Mouse (Mus musculus) bone marrow, adult 2 months (tissue): ENCODE data around the gene Sipa1l2. TPM values are rescaled to one million over a fixed set of nuclear protein-coding genes. Genes with fewer than 3 reads are reported as not detected.

Experiments used
- H3K27ac ChIP-seq: fragments of 200-500 bp; 2 replicates; pipeline ENCODE4 v1.5.1; 2012; ENCODE audit warnings: low read depth, mild to moderate bottlenecking, control low read depth, inconsistent platforms, low read length; ENCODE audit not compliant: control insufficient read depth, poor library complexity, insufficient read depth
- H3K4me1 ChIP-seq: fragments of 200-500 bp; 2 replicates; pipeline ENCODE4 v1.6.1; 2011; ENCODE audit warnings: low read length; ENCODE audit not compliant: control insufficient read depth, insufficient read depth
- H3K4me3 ChIP-seq: fragments of 200-500 bp; replicated peaks from 2 replicates; pipeline ENCODE3; 2011; ENCODE audit warnings: mild to moderate bottlenecking, low read depth, low read length, control low read depth; ENCODE audit not compliant: control insufficient read depth
- CTCF ChIP-seq: fragments of 200-500 bp; IDR thresholded peaks from 2 replicates; pipeline ENCODE4 v1.5.1; 2011; ENCODE audit warnings: low read length, control low read depth; ENCODE audit not compliant: control insufficient read depth, insufficient read depth
- POLR2A ChIP-seq: fragments of 200-500 bp; IDR thresholded peaks from 2 replicates; pipeline ENCODE4 v1.6.1; 2011; ENCODE audit warnings: low read depth, mild to moderate bottlenecking, control low read depth, low read length, borderline replicate concordance; ENCODE audit not compliant: control insufficient read depth
- whole genome bisulfite sequencing: fragments of 180-500 bp; shearing (Covaris S2); methylation state at CpG from one replicate; pipeline ENCODE4 v1.1.7; 2018; 5-methylcytosine and 5-hydroxymethylcytosine counted together
- polyA plus RNA-seq: library from polyadenylated mRNA; stranded (reverse); fragments of >200 nt; gene quantifications from 2 replicates; pipeline ENCODE4 v1.2.4, GENCODE M21; 2011; ENCODE audit warnings: low replicate concordance; ENCODE audit not compliant: missing spikeins, insufficient read depth, insufficient read length

Gene Sipa1l2
- 2.4 and 6.7 TPM in 2 replicates for polyA plus RNA-seq

GRCm38 (mm10) chr8:125569533-125570365 lies at the start of gene Sipa1l2:
Gene Sipa1l2, minus strand, starts transcription at chr8:125569808.
- peak within 1 kb of the TSS; percentile 83 for H3K27ac ChIP-seq
- WGBS = under 1% methylated on average over 129 of the region's 129 CpGs

GRCm38 (mm10) chr8:125618543-125619335 lies 49.1 kb upstream of the Sipa1l2 start:
- H3K27ac ChIP-seq = no peak overlapping the region
- 70% methylated on average over 16 of the region's 16 CpGs for WGBS
- H3K4me3 ChIP-seq = no peak overlapping the region
- peaks cover 3% of the 10 kb centered on the region for H3K4me1 ChIP-seq
- no peak for TF ChIP-seq POLR2A
- TF ChIP-seq CTCF = no peak

More at GRCm38 (mm10) chr8:125569533-125570365, at the start of gene Sipa1l2:
- Histone ChIP-seq H3K4me1 (no peaks in the 10 kb centered on the region), H3K4me3 (peak within 1 kb of the TSS; percentile 88)
- TF ChIP-seq CTCF (no peak), POLR2A (peak; percentile 35; the same call in 1 of the 2 replicates)

- no peak overlapping the region for H3K27ac ChIP-seq
- no peak overlapping the region for H3K4me3 ChIP-seq
- H3K4me1 ChIP-seq = peaks cover 3% of the 10 kb centered on the region
- TF ChIP-seq CTCF (no peak), POLR2A (no peak)
- 74% methylated on average over 5 of the region's 5 CpGs for WGBS
These were observed 47.3 kb upstream of the Sipa1l2 start for GRCm38 (mm10) chr8:125616935-125617334.

- 86% methylated on average over 3 of the region's 3 CpGs for WGBS
- Histone ChIP-seq H3K4me3 (no peak overlapping the region), H3K27ac (no peak overlapping the region), H3K4me1 (peaks cover 3% of the 10 kb centered on the region)
- TF ChIP-seq POLR2A (no peak), CTCF (no peak)
These were observed 46.4 kb upstream of the Sipa1l2 start for GRCm38 (mm10) chr8:125616039-125616438.

GRCm38 (mm10) chr8:125613552-125613951 lies 43.9 kb upstream of the Sipa1l2 start:
- Histone ChIP-seq H3K4me3 (no peak overlapping the region), H3K27ac (no peak overlapping the region), H3K4me1 (no peaks in the 10 kb centered on the region)
- TF ChIP-seq CTCF (no peak), POLR2A (no peak)
- WGBS = 89% methylated on average over 2 of the region's 2 CpGs

- 87% methylated on average over 21 of the region's 21 CpGs for WGBS
- TF ChIP-seq POLR2A (no peak), CTCF (no peak)
- H3K4me1 ChIP-seq = no peaks in the 10 kb centered on the region
These were observed 42.4 kb upstream of the Sipa1l2 start for GRCm38 (mm10) chr8:125611799-125612560.

GRCm38 (mm10) chr8:125611024-125611798 lies 41.6 kb upstream of the Sipa1l2 start:
- TF ChIP-seq POLR2A = no peak
- no peak for TF ChIP-seq CTCF
- Histone ChIP-seq H3K27ac (no peak overlapping the region), H3K4me1 (no peaks in the 10 kb centered on the region), H3K4me3 (no peak overlapping the region)
- WGBS = 76% methylated on average over 10 of the region's 10 CpGs

More at GRCm38 (mm10) chr8:125611799-125612560, 42.4 kb upstream of the Sipa1l2 start:
- Histone ChIP-seq H3K27ac (no peak overlapping the region), H3K4me3 (no peak overlapping the region)
